Mouse (Mus musculus): ENCODE data around the gene Spatc1l. TPM values are rescaled to one million over a fixed set of nuclear protein-coding genes. Genes with fewer than 3 reads are reported as not detected.

Spatc1l gene
- polyA plus RNA-seq, 1 experiment from 2014 or later: not detected

Other genes with a start within 250 kb of the Spatc1l start
- gene Dip2a, start 217.0 kb upstream of the Spatc1l start, polyA plus RNA-seq (2016; fragmentation: Nextera tagmentation; extraction: Ambion mirVana): 5.3 and 7.1 TPM in 2 replicates
- not detected in 2 replicates for gene AC141477.1, start 121.8 kb upstream of the Spatc1l start, polyA plus RNA-seq (2016; fragmentation: Nextera tagmentation; extraction: Ambion mirVana)
- 21.5 and 25.0 TPM in 2 replicates for gene Pcnt, start 119.5 kb upstream of the Spatc1l start, polyA plus RNA-seq (2016; fragmentation: Nextera tagmentation; extraction: Ambion mirVana)
- not detected in 2 replicates for gene 2610028H24Rik, start 113.2 kb upstream of the Spatc1l start, polyA plus RNA-seq (2016; fragmentation: Nextera tagmentation; extraction: Ambion mirVana)
- 74.8 and 81.7 TPM in 2 replicates for gene Mcm3ap, start 93.3 kb upstream of the Spatc1l start, polyA plus RNA-seq (2016; fragmentation: Nextera tagmentation; extraction: Ambion mirVana)
- 11.5 and 12.1 TPM in 2 replicates for gene Ybey, start 93.2 kb upstream of the Spatc1l start, polyA plus RNA-seq (2016; fragmentation: Nextera tagmentation; extraction: Ambion mirVana)
- 63.1 and 63.5 TPM in 2 replicates for gene Lss, start 30.7 kb upstream of the Spatc1l start, polyA plus RNA-seq (2016; fragmentation: Nextera tagmentation; extraction: Ambion mirVana)
- gene Ftcd, start 13.4 kb downstream of the Spatc1l start, polyA plus RNA-seq (2016; fragmentation: Nextera tagmentation; extraction: Ambion mirVana): not detected in 2 replicates
- gene Col6a2, start 61.4 kb downstream of the Spatc1l start, polyA plus RNA-seq (2016; fragmentation: Nextera tagmentation; extraction: Ambion mirVana): 5.4 and 5.9 TPM in 2 replicates
- gene Col6a1, start 163.9 kb downstream of the Spatc1l start, polyA plus RNA-seq (2016; fragmentation: Nextera tagmentation; extraction: Ambion mirVana): 3.2 TPM in 2 replicates